Mouse (Mus musculus) embryonic fibroblast, embryonic 13.5 days (primary cell): Measurements from ENCODE around the gene Rbm17. TPM values are rescaled to one million over a fixed set of nuclear protein-coding genes. Genes with fewer than 3 reads are reported as not detected.
A peak's percentile ranks its signal among the peaks of the same experiment; 100 is the strongest.
"Not testable (repeated sequence)": the region's sequence is repeated elsewhere in the genome, so short reads cannot be mapped to it uniquely, and the experiment has no call there.

ENCODE experiments used
- H3K27ac ChIP-seq: 2 replicates; pipeline ENCODE4 v1.5.1; 2012; ENCODE audit warnings: low read length, control low read depth, inconsistent platforms; ENCODE audit not compliant: insufficient read depth
- H3K4me1 ChIP-seq: 2 replicates; pipeline ENCODE4 v1.6.1; 2011; ENCODE audit warnings: low read length; ENCODE audit not compliant: control insufficient read depth, insufficient read depth
- H3K4me3 ChIP-seq: 2 replicates; pipeline ENCODE4 v1.5.1; 2011; ENCODE audit warnings: mild to moderate bottlenecking, control low read depth, low read length; ENCODE audit not compliant: insufficient read depth
- CTCF ChIP-seq: IDR thresholded peaks from 2 replicates; pipeline ENCODE4 v1.5.1; 2011; ENCODE audit warnings: mild to moderate bottlenecking, control low read depth, low read length, moderate library complexity, borderline replicate concordance; ENCODE audit not compliant: insufficient read depth
- POLR2A ChIP-seq: IDR thresholded peaks from 2 replicates; pipeline ENCODE4 v1.6.1; 2011; ENCODE audit warnings: low read depth, mild to moderate bottlenecking, control low read depth, low read length, moderate library complexity
- polyA plus RNA-seq: library from polyadenylated mRNA; stranded (reverse); fragments of >200 nt; gene quantifications from 2 replicates; pipeline ENCODE4 v1.2.4, GENCODE M21; 2011; ENCODE audit warnings: low read depth; ENCODE audit not compliant: missing spikeins, insufficient read length

Gene Rbm17
- polyA plus RNA-seq, 1 experiment, result 161 TPM

DNA sequence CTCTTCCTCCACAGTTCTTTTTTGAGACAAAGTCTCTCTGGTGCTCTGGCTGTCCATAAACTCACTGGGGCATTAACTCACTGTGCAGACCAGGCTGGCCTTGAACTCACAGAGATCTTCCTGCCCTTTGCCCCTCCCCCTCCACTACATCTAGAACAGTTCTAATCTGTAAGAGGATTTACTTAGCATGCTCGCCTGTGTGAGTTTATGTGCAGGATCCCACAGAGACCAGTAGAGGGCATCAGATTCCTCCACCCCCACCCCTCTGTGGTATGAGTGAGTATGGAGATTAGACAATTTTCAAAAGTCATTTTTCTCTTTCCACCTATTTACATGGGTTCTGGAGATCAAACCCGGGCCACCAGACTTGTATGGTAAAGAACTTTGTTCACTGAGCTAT lies 56.3 kb downstream of the Rbm17 start:
- Histone ChIP-seq H3K4me3 (no peak overlapping the region), H3K27ac (no peak overlapping the region), H3K4me1 (no peaks in the 10 kb centered on the region)
- no peak for TF ChIP-seq CTCF
- TF ChIP-seq POLR2A, result no peak

DNA sequence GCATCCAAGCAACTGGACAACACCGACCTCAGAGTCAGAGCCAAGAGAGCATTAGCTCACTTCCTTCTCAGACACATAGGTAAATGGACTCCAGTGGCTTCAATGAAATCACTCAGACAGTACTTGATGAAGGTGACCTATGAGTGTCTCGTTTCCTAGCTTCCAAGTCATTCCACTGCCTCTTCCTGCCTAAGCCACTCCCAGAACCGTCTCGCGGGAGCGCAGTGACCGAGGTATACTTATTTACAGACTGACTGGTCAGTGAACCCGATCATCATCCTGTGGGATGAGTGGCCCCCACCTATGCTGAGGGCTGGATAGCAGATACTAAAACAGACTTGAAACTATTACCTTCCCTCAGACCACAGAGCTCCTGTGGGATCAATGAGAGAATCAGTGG lies 57.9 kb downstream of the Rbm17 start:
- Histone ChIP-seq H3K4me1 (no peaks in the 10 kb centered on the region), H3K4me3 (no peak overlapping the region), H3K27ac (no peak overlapping the region)
- TF ChIP-seq CTCF (no peak), POLR2A (no peak)

DNA sequence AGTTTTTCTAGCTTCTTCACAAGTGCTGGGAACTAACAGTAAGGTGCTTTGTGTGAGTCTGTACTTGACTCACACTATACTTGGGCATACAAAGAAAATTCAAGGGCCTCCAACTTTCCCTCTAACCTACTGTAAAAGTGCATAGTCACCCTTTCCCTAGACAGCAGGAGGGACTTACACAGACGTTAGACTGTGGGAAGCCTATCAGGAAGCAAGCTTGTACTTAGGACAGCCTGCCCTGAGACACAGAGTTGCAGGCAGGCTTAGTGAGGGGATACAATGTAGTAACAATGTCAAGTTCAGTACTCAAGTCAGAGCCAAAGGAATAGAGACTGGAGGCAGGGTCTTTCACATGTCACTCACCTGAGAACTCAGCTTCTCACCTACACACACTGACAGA lies 58.6 kb downstream of the Rbm17 start:
- Histone ChIP-seq H3K4me1 (no peaks in the 10 kb centered on the region), H3K4me3 (no peak overlapping the region), H3K27ac (no peak overlapping the region)
- no peak for TF ChIP-seq CTCF
- TF ChIP-seq POLR2A, result no peak

DNA sequence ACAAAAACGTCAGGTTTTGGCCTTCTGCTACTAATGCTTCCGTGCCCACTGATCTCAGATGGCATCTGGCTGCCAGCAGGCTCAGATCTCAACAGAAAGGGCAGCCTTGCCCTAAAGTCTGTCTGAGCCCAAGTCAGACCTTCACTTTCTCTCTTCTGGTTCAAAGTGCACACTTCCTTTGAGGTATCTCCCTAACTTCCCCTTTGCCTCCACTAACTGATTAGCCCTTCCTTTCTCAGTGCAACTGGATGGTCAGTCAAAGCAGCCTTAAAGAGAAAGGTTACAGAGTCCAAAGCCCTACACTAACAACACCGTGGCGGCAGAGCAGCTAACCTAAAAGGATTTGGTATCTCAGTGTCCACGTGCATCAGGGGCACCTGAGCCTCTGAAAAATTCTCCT lies 59.6 kb downstream of the Rbm17 start:
- H3K4me3 ChIP-seq, result no peak overlapping the region
- TF ChIP-seq CTCF (no peak), POLR2A (no peak)
- H3K27ac ChIP-seq, result no peak overlapping the region
- H3K4me1 ChIP-seq, result no peaks in the 10 kb centered on the region

DNA sequence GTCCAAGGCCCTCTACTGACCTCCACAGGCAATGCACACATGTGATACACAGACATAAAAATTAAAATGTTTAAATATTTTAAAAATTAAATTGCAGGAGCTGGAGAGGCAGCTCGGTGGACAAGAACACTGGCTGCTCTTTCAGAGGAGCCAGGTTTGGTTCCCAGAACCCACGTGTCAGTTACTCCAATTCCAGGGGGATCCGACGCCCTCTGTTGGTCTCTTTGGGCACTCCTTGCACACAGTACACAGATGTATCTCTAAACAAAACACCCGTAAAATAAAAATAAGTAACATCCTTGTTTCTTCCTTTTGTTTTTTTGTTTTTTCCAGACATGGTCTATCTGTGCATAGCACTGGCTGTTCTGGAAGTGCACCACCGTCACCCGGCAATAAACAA lies 60.8 kb downstream of the Rbm17 start:
- no peak for TF ChIP-seq POLR2A
- no peak for TF ChIP-seq CTCF
- H3K4me1 ChIP-seq, result no peaks in the 10 kb centered on the region
- H3K4me3 ChIP-seq, result no peak overlapping the region
- no peak overlapping the region for H3K27ac ChIP-seq

DNA sequence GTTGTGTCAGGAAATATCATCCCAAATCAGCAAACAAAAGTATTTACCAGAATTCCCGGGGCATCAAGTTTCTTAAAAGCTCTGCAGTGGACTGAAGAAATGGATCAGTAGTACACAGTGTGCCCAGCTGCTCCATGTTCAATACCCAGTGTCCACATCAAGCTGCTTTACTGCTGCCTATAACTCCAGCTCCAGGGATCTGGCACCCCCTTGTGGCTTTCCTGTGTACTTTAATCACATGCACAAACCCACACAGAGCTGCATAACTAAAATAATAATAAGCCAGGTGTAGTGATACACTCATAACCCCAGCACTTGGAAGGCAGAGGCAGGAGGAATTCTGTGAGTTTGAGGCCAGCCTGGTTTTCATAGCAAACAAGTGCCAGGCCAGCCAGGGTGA lies 61.3 kb downstream of the Rbm17 start:
- TF ChIP-seq CTCF, result peak; percentile 35; the same call in 1 of the 2 replicates
- TF ChIP-seq POLR2A, result no peak
- H3K4me3 ChIP-seq, result no peak overlapping the region
- no peaks in the 10 kb centered on the region for H3K4me1 ChIP-seq
- no peak overlapping the region for H3K27ac ChIP-seq

DNA sequence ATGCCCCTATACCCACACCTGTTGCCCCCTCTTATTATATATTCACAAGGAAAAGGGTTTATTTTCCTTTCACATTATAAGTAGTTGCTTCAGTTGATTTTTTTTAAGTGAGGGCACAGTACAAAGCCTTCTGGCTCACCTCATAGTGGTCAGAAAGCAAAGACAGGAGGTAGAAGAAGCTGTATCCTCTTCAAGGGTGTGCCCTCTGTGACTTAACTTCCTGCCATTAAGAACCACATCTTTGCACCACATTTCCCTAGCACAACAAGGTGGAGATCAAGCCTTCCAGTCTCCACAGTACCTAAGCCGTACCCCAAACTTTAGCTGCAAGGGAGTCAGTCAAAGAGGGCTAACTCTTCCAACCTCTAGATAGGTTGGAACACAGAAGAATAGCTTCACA lies 61.8 kb downstream of the Rbm17 start:
- no peak overlapping the region for H3K27ac ChIP-seq
- H3K4me3 ChIP-seq, result no peak overlapping the region
- TF ChIP-seq POLR2A, result no peak
- H3K4me1 ChIP-seq, result no peaks in the 10 kb centered on the region

DNA sequence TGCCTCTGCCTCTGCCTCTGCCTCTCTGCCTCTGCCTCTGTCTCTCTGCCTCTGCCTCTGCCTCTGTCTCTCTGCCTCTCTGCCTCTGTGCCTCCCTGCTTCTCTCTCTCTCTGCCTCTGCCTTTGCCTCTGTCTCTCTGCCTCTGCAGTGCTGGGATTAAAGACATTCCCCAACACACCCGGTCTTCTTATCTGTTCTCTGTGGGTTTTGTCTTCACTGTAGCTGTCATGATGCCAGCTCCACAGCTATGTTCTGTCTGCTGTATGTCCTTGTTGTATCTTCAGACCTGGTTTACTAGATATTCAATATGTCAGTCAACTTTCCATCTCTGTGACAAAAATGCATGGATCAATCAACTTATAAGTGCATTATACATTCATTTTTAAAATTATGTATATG lies 62.4 kb downstream of the Rbm17 start:
- H3K4me3 ChIP-seq, H3K27ac ChIP-seq, H3K4me1 ChIP-seq: not testable (repeated sequence)

DNA sequence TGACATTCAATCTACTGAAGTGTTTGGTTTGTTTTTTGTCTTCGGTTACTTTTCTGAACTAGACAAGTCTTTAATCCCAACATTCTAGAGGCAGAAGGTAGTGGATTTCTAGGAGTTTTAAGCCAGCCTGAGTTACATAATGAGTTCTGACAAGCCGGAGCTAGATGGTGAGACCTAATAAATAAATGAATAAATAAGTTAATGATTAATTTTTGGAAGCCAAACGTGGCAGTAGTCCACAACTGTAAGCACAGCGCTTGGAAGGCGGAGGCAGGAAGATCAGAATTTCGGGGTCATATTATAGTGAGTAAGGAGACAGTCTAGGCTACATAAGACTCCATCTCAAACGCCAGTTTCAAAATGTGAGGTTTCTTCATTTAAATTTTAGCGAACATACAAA lies 68.0 kb downstream of the Rbm17 start:
- Histone ChIP-seq H3K4me3 (peak overlapping the region; percentile 54), H3K4me1 (no peaks in the 10 kb centered on the region; the same call in 1 of the 2 replicates), H3K27ac (no peak overlapping the region)
- TF ChIP-seq CTCF (no peak), POLR2A (no peak)

Other genes starting within 250 kb of the Rbm17 start
- 14.8 and 15.2 TPM in 2 replicates for gene Pfkfb3, start 50.1 kb downstream of the Rbm17 start, polyA plus RNA-seq
- not detected in 2 replicates for gene Gm17490, start 22.1 kb upstream of the Rbm17 start, polyA plus RNA-seq
- not detected in 2 replicates for gene Il2ra, start 38.7 kb upstream of the Rbm17 start, polyA plus RNA-seq
- 10.6 and 10.9 TPM in 2 replicates for gene Il15ra, start 101.1 kb upstream of the Rbm17 start, polyA plus RNA-seq
- 106 and 108 TPM in 2 replicates for gene Fbh1, start 173.4 kb upstream of the Rbm17 start, polyA plus RNA-seq
- gene Ankrd16, start 173.7 kb upstream of the Rbm17 start, polyA plus RNA-seq, result 30.4 and 39.2 TPM in 2 replicates